Mouse (Mus musculus): ENCODE data around the gene Atg10.

DNA sequence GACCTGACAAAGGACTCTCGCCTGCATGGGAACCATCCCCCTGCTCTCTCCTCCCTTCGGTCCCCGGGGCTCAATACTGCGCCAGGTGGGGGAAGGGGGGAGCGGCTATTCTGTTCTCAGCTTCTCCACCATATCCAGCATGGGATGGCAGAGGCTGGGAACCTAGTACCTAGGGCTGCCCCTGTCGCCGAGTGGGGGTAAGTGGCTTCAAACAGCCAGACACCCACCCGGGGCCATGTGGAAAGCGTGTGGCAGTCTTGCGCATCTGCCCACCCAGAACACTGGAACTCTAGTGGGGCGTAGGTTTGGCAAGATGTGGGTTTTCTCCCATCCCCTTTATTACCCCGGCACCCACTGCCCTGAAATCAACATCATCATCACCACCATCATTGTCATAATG lies 316.4 kb downstream of the Atg10 start:
- no peak for TF ChIP-seq CTCF (conservative IDR thresholded peaks at IDR 0.05; ENCODE audit: low read length)
- TF ChIP-seq NANOG (IDR thresholded peaks at IDR 0.05; ENCODE audit: borderline replicate concordance, low read length): no peak

Data from E14TG2a.4 (cell line).